Mouse (Mus musculus) liver, embryonic 14 days (tissue): ENCODE data around the gene Cep290. TPM values are rescaled to one million over a fixed set of nuclear protein-coding genes. Genes with fewer than 3 reads are reported as not detected.

Source experiments
- polyA plus RNA-seq: library from polyadenylated mRNA; depleted of rRNA; stranded (reverse); fragments of >200 nt; gene quantifications from 2 replicates; pipeline ENCODE4 v1.2.3, GENCODE M21; 2012; rRNA removed

Gene Cep290
- polyA plus RNA-seq: 3.8 and 4.1 TPM in 2 replicates

DNA sequence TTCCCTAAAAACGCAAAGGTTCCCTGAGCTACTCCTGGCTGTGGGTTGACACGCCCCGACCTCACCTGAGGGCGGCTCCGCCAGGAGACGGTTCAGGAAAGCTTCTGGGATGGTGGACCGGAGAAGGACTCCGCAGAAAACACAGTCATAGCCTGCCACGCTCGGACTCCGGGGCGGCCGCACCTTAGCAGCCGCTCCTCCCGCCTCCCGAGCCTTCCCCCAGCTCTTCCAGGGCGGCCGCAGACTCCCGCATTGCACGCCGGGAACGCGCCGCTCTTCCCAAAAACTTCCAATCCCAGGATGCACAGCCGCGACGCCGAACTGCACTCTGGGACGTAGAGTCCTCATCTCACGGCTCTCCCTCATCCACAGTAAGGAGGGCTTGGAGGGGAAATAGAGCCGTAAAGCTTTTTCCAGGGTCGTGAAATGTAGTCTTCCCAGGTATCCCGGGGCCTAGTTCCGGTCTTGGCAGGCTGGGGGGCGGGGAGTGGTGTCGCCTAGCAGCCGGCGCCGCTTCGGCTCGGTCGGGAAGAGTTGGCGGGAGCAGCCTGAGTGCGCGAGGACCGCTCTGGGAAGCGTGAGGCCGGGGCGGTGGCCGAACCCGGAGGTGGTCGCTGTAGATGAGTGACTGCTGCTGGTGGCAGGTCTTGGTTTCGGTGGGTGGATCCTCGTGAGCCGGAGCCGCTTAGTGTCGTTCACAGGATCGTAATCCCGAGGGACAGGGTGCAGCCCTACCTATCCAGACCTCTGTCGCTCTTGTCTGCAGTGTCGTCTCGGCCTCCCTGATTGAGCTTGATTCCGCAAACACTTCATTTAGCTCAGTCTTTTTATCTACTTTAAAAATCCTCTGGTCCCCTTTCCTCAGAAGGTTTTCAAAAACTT lies at the start of gene Cep290, which contains the start of gene Tmtc3:
Gene Cep290, plus strand, starts transcription at position 462 of the 882 bp plus-strand sequence.
Gene Tmtc3, minus strand, starts transcription at position 254 of the 882 bp plus-strand sequence.

DNA sequence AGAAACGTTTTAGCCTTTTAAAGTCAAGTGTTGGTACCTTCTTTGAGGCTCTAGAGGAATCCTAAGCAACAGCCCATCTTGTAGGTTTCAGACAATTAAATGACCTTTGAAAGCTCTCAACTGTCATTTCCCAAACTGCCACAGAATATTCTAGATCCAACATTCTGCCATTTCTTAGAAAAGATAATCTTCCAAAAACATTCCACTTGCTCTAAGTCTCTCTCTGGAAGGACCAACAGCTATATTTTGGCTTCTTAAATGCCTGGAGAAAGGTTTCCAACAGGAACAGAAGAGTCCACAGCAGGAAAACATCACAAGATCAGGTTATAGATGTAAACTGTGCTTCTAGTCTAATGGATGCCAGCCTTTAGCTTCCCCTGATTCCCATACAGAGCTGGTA lies 103.0 kb downstream of the Cep290 start, which contains the start of the genes 4930430F08Rik and 1700017N19Rik:
Gene 4930430F08Rik, minus strand, starts transcription at position 101 of the 400 bp plus-strand sequence.
Gene 1700017N19Rik, plus strand, starts transcription at position 162 of the 400 bp plus-strand sequence.

Other genes with a start within 250 kb of the Cep290 start
- gene Gm4301, start 151.9 kb upstream of the Cep290 start, polyA plus RNA-seq: not detected in 2 replicates
- not detected in 2 replicates for gene Gm4302, start 146.7 kb upstream of the Cep290 start, polyA plus RNA-seq
- gene Gm4303, start 141.6 kb upstream of the Cep290 start, polyA plus RNA-seq: not detected in 2 replicates
- not detected in 2 replicates for gene Gm4305, start 136.5 kb upstream of the Cep290 start, polyA plus RNA-seq
- not detected in 2 replicates for gene Gm4307, start 126.2 kb upstream of the Cep290 start, polyA plus RNA-seq
- gene Gm4312, start 105.0 kb upstream of the Cep290 start, polyA plus RNA-seq: not detected in 2 replicates
- 3.6 and 4.0 TPM in 2 replicates for gene Tmtc3, start 208 bp upstream of the Cep290 start, polyA plus RNA-seq
- gene 4930430F08Rik, start 102.9 kb downstream of the Cep290 start, polyA plus RNA-seq: 11.5 and 11.6 TPM in 2 replicates
- gene 1700017N19Rik, start 102.9 kb downstream of the Cep290 start, polyA plus RNA-seq: not detected in 2 replicates